Mouse (Mus musculus) MEL (cell line): ENCODE results near the gene Gpr34. TPM values are rescaled to one million over a fixed set of nuclear protein-coding genes. Genes with fewer than 3 reads are reported as not detected.

Source experiments
- DNase-seq: peaks from one replicate; pipeline ENCODE4 v3.0.0; 2011; ENCODE audit warnings: low read depth, low spot score
- H3K27ac ChIP-seq: 2 replicates; pipeline ENCODE4 v1.5.1; 2012; ENCODE audit warnings: low read depth, mild to moderate bottlenecking, control low read depth, low read length, moderate library complexity; ENCODE audit not compliant: control insufficient read depth
- H3K27me3 ChIP-seq, 2 experiments: fragments of 150-350 bp in 1 of 2; sonication (generic) in 1 of 2; 2 replicates each; pipeline ENCODE4 v1.6.1; 2012; ENCODE audit warnings: low read length in 2 of 2, mild to moderate bottlenecking in 2 of 2, improper control_type of control experiment in 1 of 2, moderate library complexity in 1 of 2; ENCODE audit not compliant: insufficient read depth in 2 of 2, control insufficient read depth in 1 of 2
- H3K36me3 ChIP-seq, 2 experiments: 2 replicates each; pipeline ENCODE4 v1.6.1; 2012 to 2014; ENCODE audit warnings: low read length in 2 of 2, improper control_type of control experiment in 1 of 2, inconsistent platforms in 1 of 2, mild to moderate bottlenecking in 1 of 2; ENCODE audit not compliant: insufficient read depth in 2 of 2, control insufficient read depth in 1 of 2
- H3K4me1 ChIP-seq, 2 experiments: fragments of 150-350 bp in 1 of 2; sonication (generic) in 1 of 2; 2 replicates each; pipeline ENCODE4 v1.6.1; 2012; ENCODE audit warnings: low read length in 2 of 2, improper control_type of control experiment in 1 of 2, mild to moderate bottlenecking in 1 of 2; ENCODE audit not compliant: insufficient read depth in 2 of 2, control insufficient read depth in 1 of 2
- H3K4me3 ChIP-seq, 2 experiments: fragments of 150-350 bp in 1 of 2; sonication (generic) in 1 of 2; 2 replicates each; pipeline ENCODE4 v1.5.1; 2012; ENCODE audit warnings: low read depth in 2 of 2, low read length in 2 of 2, mild to moderate bottlenecking in 2 of 2, moderate library complexity in 2 of 2, control low read depth in 1 of 2, improper control_type of control experiment in 1 of 2; ENCODE audit not compliant: control insufficient read depth in 1 of 2, insufficient read depth in 1 of 2
- H3K79me2 ChIP-seq: 2 replicates; pipeline ENCODE4 v1.6.1; 2012; ENCODE audit warnings: mild to moderate bottlenecking, low read length, moderate library complexity; ENCODE audit not compliant: control insufficient read depth, poor library complexity, insufficient read depth
- H3K9ac ChIP-seq: 2 replicates; pipeline ENCODE4 v1.6.1; 2012; ENCODE audit warnings: low read depth, mild to moderate bottlenecking, control low read depth, low read length, moderate library complexity; ENCODE audit not compliant: control insufficient read depth, poor library complexity, severe bottlenecking
- H3K9me3 ChIP-seq: fragments of 150-350 bp; sonication (generic); replicated peaks from 2 replicates; pipeline ENCODE4 v1.6.1; 2012; ENCODE audit warnings: mild to moderate bottlenecking, low read length, improper control_type of control experiment, moderate library complexity; ENCODE audit not compliant: insufficient read depth
- CHD1 ChIP-seq: IDR thresholded peaks from 2 replicates; pipeline ENCODE4 v1.6.1; 2012; ENCODE audit warnings: low read depth, mild to moderate bottlenecking, inconsistent platforms, low read length, improper control_type of control experiment
- ELF1 ChIP-seq: IDR thresholded peaks from 2 replicates; pipeline ENCODE4 v1.6.1; 2014; ENCODE audit warnings: low read depth, mild to moderate bottlenecking, inconsistent platforms, low read length, improper control_type of control experiment, moderate library complexity
- EP300 ChIP-seq, 2 experiments: IDR thresholded peaks; 2 replicates each; pipeline ENCODE4 v1.6.1; 2011; ENCODE audit warnings: improper control_type of control experiment in 2 of 2, low read length in 2 of 2, low read depth in 1 of 2, mild to moderate bottlenecking in 1 of 2
- ETS1 ChIP-seq: IDR thresholded peaks from 2 replicates; pipeline ENCODE4 v1.6.1; 2012; ENCODE audit warnings: low read depth, mild to moderate bottlenecking, inconsistent platforms, low read length, improper control_type of control experiment, moderate library complexity
- GATA1 ChIP-seq: IDR thresholded peaks from 2 replicates; pipeline ENCODE4 v1.6.1; 2011; ENCODE audit warnings: low read depth, low read length, improper control_type of control experiment
- JUND ChIP-seq: IDR thresholded peaks from 2 replicates; pipeline ENCODE4 v1.6.1; 2011; ENCODE audit warnings: low read depth, mild to moderate bottlenecking, improper control_type of control experiment, low read length
- KAT2A ChIP-seq: conservative IDR thresholded peaks from 2 replicates; pipeline ENCODE4 v1.6.1; 2012; ENCODE audit warnings: low read depth, low read length, improper control_type of control experiment, inconsistent platforms
- MEF2A ChIP-seq: IDR thresholded peaks from 2 replicates; pipeline ENCODE4 v1.6.1; 2014; ENCODE audit warnings: low read depth, mild to moderate bottlenecking, inconsistent platforms, low read length, improper control_type of control experiment; ENCODE audit not compliant: poor library complexity, insufficient replicate concordance, severe bottlenecking; ENCODE audit errors: extremely low read depth
- MXI1 ChIP-seq: IDR thresholded peaks from 2 replicates; pipeline ENCODE4 v1.6.1; 2011; ENCODE audit warnings: mild to moderate bottlenecking, low read depth, low read length, improper control_type of control experiment
- MYC ChIP-seq: IDR thresholded peaks from 2 replicates; pipeline ENCODE4 v1.6.1; 2011; ENCODE audit warnings: low read depth, mild to moderate bottlenecking, low read length, improper control_type of control experiment, moderate library complexity
- POLR2AphosphoS5 ChIP-seq: IDR thresholded peaks from 2 replicates; pipeline ENCODE4 v1.6.1; 2012; ENCODE audit warnings: low read depth, borderline replicate concordance, mild to moderate bottlenecking, inconsistent platforms, low read length, moderate library complexity, mixed read lengths
- RCOR1 ChIP-seq: IDR thresholded peaks from 2 replicates; pipeline ENCODE4 v1.6.1; 2012; ENCODE audit warnings: low read depth, mild to moderate bottlenecking, inconsistent platforms, low read length, improper control_type of control experiment
- SIN3A ChIP-seq: IDR thresholded peaks from 2 replicates; pipeline ENCODE4 v1.6.1; 2012; ENCODE audit warnings: low read length, improper control_type of control experiment, inconsistent platforms
- SMC3 ChIP-seq: IDR thresholded peaks from 2 replicates; pipeline ENCODE4 v1.6.1; 2011; ENCODE audit warnings: low read depth, low read length, improper control_type of control experiment
- TAL1 ChIP-seq: IDR thresholded peaks from 2 replicates; pipeline ENCODE4 v1.6.1; 2012; ENCODE audit warnings: mild to moderate bottlenecking, inconsistent platforms, low read length, moderate library complexity, mixed read lengths
- ZC3H11A ChIP-seq: IDR thresholded peaks from 2 replicates; pipeline ENCODE4 v1.6.1; 2012; ENCODE audit warnings: low read depth, mild to moderate bottlenecking, inconsistent platforms, low read length, improper control_type of control experiment
- ZMIZ1 ChIP-seq: IDR thresholded peaks from 2 replicates; pipeline ENCODE4 v1.6.1; 2012; ENCODE audit warnings: low read depth, mild to moderate bottlenecking, inconsistent platforms, low read length, improper control_type of control experiment, moderate library complexity
- polyA plus RNA-seq, 2 experiments: library from polyadenylated mRNA; stranded (reverse) in 1 of 2; unstranded in 1 of 2; fragments of >175 nt in 1 of 2; fragments of >200 nt in 1 of 2; gene quantifications; 2 replicates each; pipeline versions ENCODE4 v1.2.1 to v1.2.4; 2012; ENCODE audit warnings: low replicate concordance in 2 of 2, low read depth in 1 of 2; ENCODE audit not compliant: insufficient read length in 2 of 2, insufficient read depth in 1 of 2, missing spikeins in 1 of 2
- total RNA-seq: library from RNA; depleted of rRNA; stranded (reverse); fragments of 300-350 nt; gene quantifications from 2 replicates; pipeline ENCODE4 v1.2.3, GENCODE M21; 2012

Gene Gpr34
- total and polyA plus RNA-seq, 3 experiments, result 0.04 TPM; not detected in 2

DNA sequence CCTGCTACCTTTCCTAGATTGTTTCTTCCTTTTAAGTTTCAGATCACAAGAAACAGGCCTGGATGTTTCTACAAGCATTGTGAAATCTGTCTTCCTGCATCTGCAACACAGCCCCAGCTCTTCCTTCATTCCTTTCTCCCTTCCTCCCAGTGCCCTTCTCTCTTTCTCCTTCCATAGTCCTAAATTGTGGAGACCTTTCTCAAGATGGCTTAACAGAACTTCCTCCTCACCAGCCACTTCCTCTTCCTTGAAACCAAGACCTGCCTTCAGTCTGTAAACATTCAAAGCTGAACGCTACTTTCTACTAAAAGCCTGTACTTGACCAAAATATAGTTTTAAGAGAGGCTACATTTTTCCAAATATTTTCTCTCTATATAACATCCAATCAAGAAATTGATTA, 4.5 kb downstream of the Gpr34 start:
- H3K27me3 ChIP-seq, result no peaks in the 10 kb centered on the region

DNA sequence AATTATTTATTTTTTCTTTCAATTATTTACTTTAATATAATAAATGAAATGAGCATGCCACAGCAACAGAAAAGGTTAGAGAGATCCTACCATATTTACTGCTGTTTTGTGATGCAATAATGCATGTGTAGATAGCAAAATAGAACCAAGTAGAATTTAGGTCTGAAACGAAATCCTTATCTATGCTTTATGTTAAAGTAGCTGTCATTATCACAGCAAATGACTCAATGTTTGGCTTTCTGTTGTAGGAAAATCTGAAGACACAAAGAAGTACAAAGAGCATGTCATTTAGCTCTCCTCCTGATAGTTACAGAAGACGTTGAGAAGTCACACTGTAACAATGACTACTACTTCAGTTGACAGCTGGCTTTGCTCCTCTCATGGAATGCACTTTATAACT, 7.0 kb downstream of the Gpr34 start:
- no peak overlapping the region for H3K4me3 ChIP-seq
- no peaks in the 10 kb centered on the region for H3K27me3 ChIP-seq
- no peaks in the 10 kb centered on the region for H3K79me2 ChIP-seq
- peak overlapping the region; percentile 39; the same call in 1 of the 2 replicates for H3K27ac ChIP-seq
- H3K36me3 ChIP-seq, result peaks cover 0 to 31% of the 10 kb centered on the region in 2 experiments; a peak in 2 of 4 replicates
- no peak overlapping the region for H3K9ac ChIP-seq
- no peaks in the 10 kb centered on the region for H3K9me3 ChIP-seq
- TF ChIP-seq EP300 (IDR thresholded peaks at IDR 0.05; ENCODE audit: low read depth in 1 of 2, low read length in 2 of 2) (peak in 1 of 2 experiments; percentile 37; a peak in 2 of 4 replicates), CHD1 (no peak), ZMIZ1 (no peak), GATA1 (peak; percentile 67), SIN3A (peak; percentile 36; the same call in 1 of the 2 replicates), RCOR1 (peak; percentile 71; the same call in 1 of the 2 replicates), ETS1 (peak; percentile 74), KAT2A (no peak), MXI1 (peak; percentile 34; the same call in 1 of the 2 replicates), JUND (no peak)
- peaks cover 8 to 22% of the 10 kb centered on the region in 2 experiments for H3K4me1 ChIP-seq
- peak; percentile 53 for DNase-seq

More for the DNA sequence above, 4.5 kb downstream of the Gpr34 start:
- H3K9me3 ChIP-seq, result no peaks in the 10 kb centered on the region
- peaks cover 10 to 24% of the 10 kb centered on the region in 2 experiments for H3K4me1 ChIP-seq
- no peak overlapping the region for H3K9ac ChIP-seq
- peaks cover 0 to 36% of the 10 kb centered on the region in 2 experiments; a peak in 2 of 4 replicates for H3K36me3 ChIP-seq
- DNase-seq, result peak; percentile 68
- no peak overlapping the region for H3K4me3 ChIP-seq
- TF ChIP-seq EP300 (IDR thresholded peaks at IDR 0.05; ENCODE audit: low read depth in 1 of 2, low read length in 2 of 2), result 0 out of 4 replicates have a peak, but pooled peaks have one; percentile 8 to 16
- peak; percentile 31; the same call in 1 of the 2 replicates for TF ChIP-seq RCOR1
- no peak for TF ChIP-seq SIN3A
- TF ChIP-seq MEF2A, result no peak
- no peak for TF ChIP-seq MYC
- TF ChIP-seq POLR2AphosphoS5, result no peak
- TF ChIP-seq ELF1, result peak; percentile 69
- TF ChIP-seq SMC3, result no peak
- no peak for TF ChIP-seq ZC3H11A
- TF ChIP-seq KAT2A, result no peak
- TF ChIP-seq TAL1, result no peak
- H3K27ac ChIP-seq, result peak overlapping the region; percentile 28; the same call in 1 of the 2 replicates
- no peaks in the 10 kb centered on the region for H3K79me2 ChIP-seq
